Mouse (Mus musculus) MEL (cell line): ENCODE data around the gene Vegfa. TPM values are rescaled to one million over a fixed set of nuclear protein-coding genes. Genes with fewer than 3 reads are reported as not detected.

ENCODE experiments used
- DNase-seq: peaks from one replicate; pipeline ENCODE4 v3.0.0; 2011; ENCODE audit warnings: low read depth, low spot score
- H3K27ac ChIP-seq: 2 replicates; pipeline ENCODE4 v1.5.1; 2012; ENCODE audit warnings: low read depth, mild to moderate bottlenecking, control low read depth, low read length, moderate library complexity; ENCODE audit not compliant: control insufficient read depth
- H3K27me3 ChIP-seq, 2 experiments: fragments of 150-350 bp in 1 of 2; sonication (generic) in 1 of 2; 2 replicates each; pipeline ENCODE4 v1.6.1; 2012; ENCODE audit warnings: low read length in 2 of 2, mild to moderate bottlenecking in 2 of 2, improper control_type of control experiment in 1 of 2, moderate library complexity in 1 of 2; ENCODE audit not compliant: insufficient read depth in 2 of 2, control insufficient read depth in 1 of 2
- H3K36me3 ChIP-seq, 2 experiments: 2 replicates each; pipeline ENCODE4 v1.6.1; 2012 to 2014; ENCODE audit warnings: low read length in 2 of 2, improper control_type of control experiment in 1 of 2, inconsistent platforms in 1 of 2, mild to moderate bottlenecking in 1 of 2; ENCODE audit not compliant: insufficient read depth in 2 of 2, control insufficient read depth in 1 of 2
- H3K4me1 ChIP-seq, 2 experiments: fragments of 150-350 bp in 1 of 2; sonication (generic) in 1 of 2; 2 replicates each; pipeline ENCODE4 v1.6.1; 2012; ENCODE audit warnings: low read length in 2 of 2, improper control_type of control experiment in 1 of 2, mild to moderate bottlenecking in 1 of 2; ENCODE audit not compliant: insufficient read depth in 2 of 2, control insufficient read depth in 1 of 2
- H3K4me3 ChIP-seq, 2 experiments: fragments of 150-350 bp in 1 of 2; sonication (generic) in 1 of 2; 2 replicates each; pipeline ENCODE4 v1.5.1; 2012; ENCODE audit warnings: low read depth in 2 of 2, low read length in 2 of 2, mild to moderate bottlenecking in 2 of 2, moderate library complexity in 2 of 2, control low read depth in 1 of 2, improper control_type of control experiment in 1 of 2; ENCODE audit not compliant: control insufficient read depth in 1 of 2, insufficient read depth in 1 of 2
- H3K79me2 ChIP-seq: 2 replicates; pipeline ENCODE4 v1.6.1; 2012; ENCODE audit warnings: mild to moderate bottlenecking, low read length, moderate library complexity; ENCODE audit not compliant: control insufficient read depth, poor library complexity, insufficient read depth
- H3K9ac ChIP-seq: 2 replicates; pipeline ENCODE4 v1.6.1; 2012; ENCODE audit warnings: low read depth, mild to moderate bottlenecking, control low read depth, low read length, moderate library complexity; ENCODE audit not compliant: control insufficient read depth, poor library complexity, severe bottlenecking
- H3K9me3 ChIP-seq: fragments of 150-350 bp; sonication (generic); replicated peaks from 2 replicates; pipeline ENCODE4 v1.6.1; 2012; ENCODE audit warnings: mild to moderate bottlenecking, low read length, improper control_type of control experiment, moderate library complexity; ENCODE audit not compliant: insufficient read depth
- BHLHE40 ChIP-seq: IDR thresholded peaks from 2 replicates; pipeline ENCODE4 v1.6.1; 2012; ENCODE audit warnings: low read depth, mild to moderate bottlenecking, inconsistent platforms, low read length, improper control_type of control experiment, borderline replicate concordance
- CTCF ChIP-seq, 3 experiments: IDR thresholded peaks in 2 of 3; conservative IDR thresholded peaks in 1 of 3; 2 replicates each; pipeline ENCODE4 v1.5.1; 2011 to 2012; ENCODE audit warnings: low read length in 3 of 3, low read depth in 2 of 3, mild to moderate bottlenecking in 2 of 3, improper control_type of control experiment in 1 of 3, inconsistent platforms in 1 of 3, mixed read lengths in 1 of 3, moderate library complexity in 1 of 3; ENCODE audit not compliant: control insufficient read depth in 1 of 3, insufficient read depth in 1 of 3, poor library complexity in 1 of 3, severe bottlenecking in 1 of 3
- E2F4 ChIP-seq: IDR thresholded peaks from 2 replicates; pipeline ENCODE4 v1.6.1; 2011; ENCODE audit warnings: low read depth, low read length, improper control_type of control experiment, borderline replicate concordance
- EP300 ChIP-seq, 2 experiments: IDR thresholded peaks; 2 replicates each; pipeline ENCODE4 v1.6.1; 2011; ENCODE audit warnings: improper control_type of control experiment in 2 of 2, low read length in 2 of 2, low read depth in 1 of 2, mild to moderate bottlenecking in 1 of 2
- GATA1 ChIP-seq: IDR thresholded peaks from 2 replicates; pipeline ENCODE4 v1.6.1; 2011; ENCODE audit warnings: low read depth, low read length, improper control_type of control experiment
- MAZ ChIP-seq: IDR thresholded peaks from 2 replicates; pipeline ENCODE4 v1.6.1; 2012; ENCODE audit warnings: low read depth, mild to moderate bottlenecking, inconsistent platforms, low read length, improper control_type of control experiment
- MEF2A ChIP-seq: IDR thresholded peaks from 2 replicates; pipeline ENCODE4 v1.6.1; 2014; ENCODE audit warnings: low read depth, mild to moderate bottlenecking, inconsistent platforms, low read length, improper control_type of control experiment; ENCODE audit not compliant: poor library complexity, insufficient replicate concordance, severe bottlenecking; ENCODE audit errors: extremely low read depth
- MXI1 ChIP-seq: IDR thresholded peaks from 2 replicates; pipeline ENCODE4 v1.6.1; 2011; ENCODE audit warnings: mild to moderate bottlenecking, low read depth, low read length, improper control_type of control experiment
- MYB ChIP-seq: IDR thresholded peaks from 2 replicates; pipeline ENCODE4 v1.6.1; 2011; ENCODE audit warnings: mild to moderate bottlenecking, low read depth, low read length, improper control_type of control experiment
- MYC ChIP-seq: IDR thresholded peaks from 2 replicates; pipeline ENCODE4 v1.6.1; 2011; ENCODE audit warnings: low read depth, mild to moderate bottlenecking, low read length, improper control_type of control experiment, moderate library complexity
- POLR2AphosphoS2 ChIP-seq: IDR thresholded peaks from 2 replicates; pipeline ENCODE4 v1.6.1; 2011; ENCODE audit warnings: low read length, improper control_type of control experiment
- RAD21 ChIP-seq: IDR thresholded peaks from 2 replicates; pipeline ENCODE4 v1.6.1; 2011; ENCODE audit warnings: mild to moderate bottlenecking, low read depth, low read length, improper control_type of control experiment
- SIN3A ChIP-seq: IDR thresholded peaks from 2 replicates; pipeline ENCODE4 v1.6.1; 2012; ENCODE audit warnings: low read length, improper control_type of control experiment, inconsistent platforms
- SMC3 ChIP-seq: IDR thresholded peaks from 2 replicates; pipeline ENCODE4 v1.6.1; 2011; ENCODE audit warnings: low read depth, low read length, improper control_type of control experiment
- TAL1 ChIP-seq: IDR thresholded peaks from 2 replicates; pipeline ENCODE4 v1.6.1; 2012; ENCODE audit warnings: mild to moderate bottlenecking, inconsistent platforms, low read length, moderate library complexity, mixed read lengths
- TBP ChIP-seq: IDR thresholded peaks from 2 replicates; pipeline ENCODE4 v1.8.0; 2011; ENCODE audit warnings: low read depth, low read length, improper control_type of control experiment
- TCF12 ChIP-seq: IDR thresholded peaks from 2 replicates; pipeline ENCODE4 v1.6.1; 2014; ENCODE audit warnings: low read depth, mild to moderate bottlenecking, inconsistent platforms, low read length, improper control_type of control experiment, moderate library complexity
- ZC3H11A ChIP-seq: IDR thresholded peaks from 2 replicates; pipeline ENCODE4 v1.6.1; 2012; ENCODE audit warnings: low read depth, mild to moderate bottlenecking, inconsistent platforms, low read length, improper control_type of control experiment
- ZKSCAN1 ChIP-seq: IDR thresholded peaks from 2 replicates; pipeline ENCODE4 v1.6.1; 2012; ENCODE audit warnings: low read depth, mild to moderate bottlenecking, inconsistent platforms, low read length, improper control_type of control experiment, moderate library complexity
- ZMIZ1 ChIP-seq: IDR thresholded peaks from 2 replicates; pipeline ENCODE4 v1.6.1; 2012; ENCODE audit warnings: low read depth, mild to moderate bottlenecking, inconsistent platforms, low read length, improper control_type of control experiment, moderate library complexity
- ZNF384 ChIP-seq: IDR thresholded peaks from 2 replicates; pipeline ENCODE4 v1.6.1; 2012; ENCODE audit warnings: low read depth, mild to moderate bottlenecking, inconsistent platforms, low read length, improper control_type of control experiment
- polyA plus RNA-seq, 2 experiments: library from polyadenylated mRNA; stranded (reverse) in 1 of 2; unstranded in 1 of 2; fragments of >175 nt in 1 of 2; fragments of >200 nt in 1 of 2; gene quantifications; 2 replicates each; pipeline versions ENCODE4 v1.2.1 to v1.2.4; 2012; ENCODE audit warnings: low replicate concordance in 2 of 2, low read depth in 1 of 2; ENCODE audit not compliant: insufficient read length in 2 of 2, insufficient read depth in 1 of 2, missing spikeins in 1 of 2
- total RNA-seq: library from RNA; depleted of rRNA; stranded (reverse); fragments of 300-350 nt; gene quantifications from 2 replicates; pipeline ENCODE4 v1.2.3, GENCODE M21; 2012

The Vegfa gene
- total and polyA plus RNA-seq, 3 experiments, result 16.1 to 38.6 TPM; not detected in 1

GRCm38 (mm10) chr17:46027066-46027917 lies 4.9 kb downstream of the Vegfa start (continued):
- TF ChIP-seq BHLHE40, result no peak
- TF ChIP-seq ZNF384, result peak; percentile 2; the same call in 1 of the 2 replicates
- TF ChIP-seq POLR2AphosphoS2, result no peak
- TF ChIP-seq SIN3A, result no peak
- no peak for TF ChIP-seq E2F4
- TF ChIP-seq TAL1, result no peak
- TF ChIP-seq MXI1, result no peak
- TF ChIP-seq TBP, result no peak
- TF ChIP-seq SMC3, result peak; percentile 47
- TF ChIP-seq TCF12, result no peak
- TF ChIP-seq MEF2A, result no peak
- TF ChIP-seq GATA1, result no peak

DNA sequence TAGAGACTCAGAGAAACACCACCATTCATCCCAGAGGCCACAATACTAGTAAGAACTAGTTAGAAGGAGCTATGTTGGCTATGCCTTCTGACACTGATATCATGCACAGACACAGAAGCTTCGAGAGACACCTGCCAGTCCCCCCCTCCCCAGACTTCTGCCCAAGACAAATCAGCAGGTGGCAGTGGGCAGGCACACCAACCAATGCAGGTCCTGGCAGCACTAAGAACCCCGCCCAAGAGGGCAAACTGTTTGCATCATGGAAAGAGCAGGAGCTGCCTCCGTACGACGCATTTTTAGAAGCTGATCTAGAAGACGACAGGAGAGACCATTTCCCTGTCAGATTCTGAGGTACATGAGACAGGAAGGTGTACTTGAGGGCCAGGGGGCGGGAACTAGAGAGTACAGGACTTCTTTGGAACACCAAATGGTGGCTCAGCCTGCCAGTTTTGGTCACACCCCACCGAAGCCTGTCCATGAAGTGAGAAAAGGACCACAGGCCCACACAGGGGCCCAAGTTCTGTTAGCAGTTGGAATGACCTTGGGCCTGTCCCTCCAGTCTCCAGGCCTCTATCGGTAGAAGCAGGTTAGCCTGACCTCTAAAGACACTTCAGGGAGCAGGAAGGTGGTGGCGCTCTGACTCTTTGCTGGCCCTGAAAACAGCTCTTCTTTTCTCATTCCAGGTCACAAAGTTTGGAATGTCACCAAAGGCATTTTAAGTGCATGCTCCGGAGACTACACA lies 6.1 kb downstream of the Vegfa start:
- Histone ChIP-seq H3K4me3 (no peak overlapping the region), H3K4me1 (peaks cover 0 to 8% of the 10 kb centered on the region in 2 experiments; a peak in 2 of 4 replicates), H3K9ac (no peak overlapping the region), H3K27ac (no peak overlapping the region), H3K9me3 (no peaks in the 10 kb centered on the region), H3K79me2 (peaks cover 38% of the 10 kb centered on the region), H3K36me3 (peaks cover 4 to 25% of the 10 kb centered on the region in 2 experiments)
- DNase-seq, result no peak
- TF ChIP-seq MAZ (no peak), TBP (no peak), TAL1 (no peak), RAD21 (no peak), EP300 (IDR thresholded peaks at IDR 0.05; ENCODE audit: low read depth in 1 of 2, low read length in 2 of 2) (no peak), BHLHE40 (no peak), ZKSCAN1 (no peak), ZMIZ1 (no peak), CTCF (IDR thresholded peaks at IDR 0.05 in 2 of 3, conservative IDR thresholded peaks at IDR 0.05 in 1 of 3; ENCODE audit: control insufficient read depth in 1 of 3, insufficient read depth in 1 of 3, low read depth in 2 of 3, low read length in 3 of 3, poor library complexity in 1 of 3, severe bottlenecking in 1 of 3) (no peak), E2F4 (no peak), MYC (no peak), ZC3H11A (no peak), MYB (no peak)
- TF ChIP-seq, all 39 proteins: peak for 0
- no peaks in the 10 kb centered on the region for H3K27me3 ChIP-seq
